Mouse (Mus musculus) hindbrain, embryonic 16.5 days (tissue): ENCODE data around the gene Ppp1r37. TPM values are rescaled to one million over a fixed set of nuclear protein-coding genes. Genes with fewer than 3 reads are reported as not detected.

ENCODE experiments used
- ATAC-seq: fragments of 200-750 bp; cut with Nextera tagmentation; 2 replicates; pipeline ENCODE4 v1.8.0; 2017; ENCODE audit warnings: moderate TSS enrichment, moderate library complexity
- H3K27ac ChIP-seq: fragments of 300-500 bp; sonication (generic); 2 replicates; pipeline ENCODE4 v1.5.1; 2014; ENCODE audit warnings: low read depth, mild to moderate bottlenecking, control low read depth, low read length, moderate library complexity
- H3K27me3 ChIP-seq: fragments of 300-500 bp; sonication (generic); replicated peaks from 2 replicates; pipeline ENCODE4 v1.6.1; 2014; ENCODE audit warnings: low read length; ENCODE audit not compliant: control insufficient read depth, insufficient read depth
- H3K36me3 ChIP-seq: fragments of 300-500 bp; sonication (generic); 2 replicates; pipeline ENCODE4 v1.6.1; 2014; ENCODE audit warnings: mild to moderate bottlenecking, low read length, moderate library complexity, mixed read lengths; ENCODE audit not compliant: control insufficient read depth, insufficient read depth
- H3K4me1 ChIP-seq: fragments of 300-500 bp; sonication (generic); 2 replicates; pipeline ENCODE4 v1.6.1; 2014; ENCODE audit warnings: low read depth, low read length; ENCODE audit not compliant: control insufficient read depth, insufficient read depth
- H3K4me2 ChIP-seq: fragments of 300-500 bp; sonication (generic); 2 replicates; pipeline ENCODE4 v1.6.1; 2014; ENCODE audit warnings: mild to moderate bottlenecking, low read length, control low read depth, moderate library complexity
- H3K4me3 ChIP-seq: fragments of 300-500 bp; sonication (generic); 2 replicates; pipeline ENCODE4 v1.5.1; 2014; ENCODE audit warnings: mild to moderate bottlenecking, low read length, control low read depth, moderate library complexity
- H3K9ac ChIP-seq: fragments of 300-500 bp; sonication (generic); 2 replicates; pipeline ENCODE4 v1.6.1; 2014; ENCODE audit warnings: low read depth, mild to moderate bottlenecking, control low read depth, low read length, moderate library complexity
- H3K9me3 ChIP-seq: fragments of 300-500 bp; sonication (generic); 2 replicates; pipeline ENCODE4 v1.6.1; 2014; ENCODE audit warnings: mild to moderate bottlenecking, low read length, moderate library complexity; ENCODE audit not compliant: control insufficient read depth
- WGBS: fragments of 180-500 bp; shearing (Covaris S2); extraction: QIAGEN DNeasy Blood & Tissue Kit; methylation state at CpG from one replicate; pipeline ENCODE4 v1.1.7; 2014; 5-methylcytosine and 5-hydroxymethylcytosine counted together
- polyA plus RNA-seq: library from polyadenylated mRNA; unstranded; fragments of >200 nt; fragmentation: Nextera tagmentation; extraction: Ambion mirVana; gene quantifications from 2 replicates; pipeline ENCODE4 v1.2.1, GENCODE M21; 2015

The Ppp1r37 gene
- polyA plus RNA-seq, 1 experiment from 2014 or later: 37.7 TPM

DNA sequence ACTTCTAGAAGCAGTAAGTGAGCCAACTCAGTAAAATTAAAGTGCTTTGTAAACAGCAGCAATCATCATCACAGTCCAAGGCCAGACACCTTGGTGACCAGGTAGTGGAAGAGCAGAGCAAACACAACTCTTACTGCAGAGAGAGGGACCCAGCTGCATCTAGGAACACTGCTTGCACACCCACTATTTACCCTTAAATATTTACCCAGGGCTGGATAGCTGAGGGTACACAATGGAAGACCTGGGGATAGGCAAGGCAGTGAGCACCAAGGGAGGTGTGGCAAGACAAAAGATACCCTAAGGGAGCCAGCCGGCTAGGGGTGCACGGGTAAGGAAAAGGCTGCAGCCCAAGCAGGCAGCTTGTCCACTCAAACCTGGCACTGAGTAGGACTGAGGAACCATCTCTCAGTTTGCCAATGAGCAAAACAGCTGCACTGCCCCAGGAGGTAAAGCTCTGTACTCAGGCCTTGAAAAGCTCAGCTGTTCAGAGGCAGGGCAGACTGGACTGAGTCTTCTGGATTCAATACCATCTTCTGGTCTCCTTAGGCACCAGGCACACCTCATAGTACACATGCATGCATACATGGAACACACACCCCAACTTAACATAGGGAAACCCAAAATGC lies 15.4 kb downstream of the Ppp1r37 start:
- no peak for ATAC-seq
- no peak overlapping the region for H3K4me3 ChIP-seq
- H3K27me3 ChIP-seq: no peaks in the 10 kb centered on the region
- H3K27ac ChIP-seq: no peak overlapping the region
- WGBS: 65% methylated on average over 2 of the region's 2 CpGs
- H3K9ac ChIP-seq: no peak overlapping the region
- H3K4me1 ChIP-seq: peaks cover 7% of the 10 kb centered on the region
- H3K4me2 ChIP-seq: no peak overlapping the region
- H3K9me3 ChIP-seq: no peaks in the 10 kb centered on the region
- H3K36me3 ChIP-seq: no peaks in the 10 kb centered on the region

DNA sequence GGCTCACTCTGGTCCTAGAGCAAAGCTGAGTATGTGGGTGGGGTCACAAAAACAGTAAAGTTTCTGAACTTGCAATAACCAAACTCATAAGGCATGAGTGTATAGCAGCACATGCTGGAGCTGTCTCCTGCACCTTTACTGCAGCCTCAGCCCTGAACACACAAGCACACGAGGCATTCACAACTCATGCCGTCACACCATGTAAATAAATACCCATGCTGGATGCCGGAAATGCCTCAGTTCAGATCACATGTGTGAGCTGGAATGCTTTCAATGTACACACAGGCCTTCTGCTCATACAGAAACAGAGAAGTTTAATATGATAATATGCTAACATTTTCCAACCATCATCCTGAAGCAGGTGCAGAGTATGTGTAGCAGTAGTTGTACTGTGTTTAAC lies 16.9 kb downstream of the Ppp1r37 start:
- WGBS: 64% methylated on average over 3 of the region's 3 CpGs
- Histone ChIP-seq H3K4me3 (no peak overlapping the region), H3K4me2 (no peak overlapping the region), H3K36me3 (no peaks in the 10 kb centered on the region), H3K27ac (no peak overlapping the region), H3K9me3 (no peaks in the 10 kb centered on the region), H3K9ac (no peak overlapping the region), H3K27me3 (no peaks in the 10 kb centered on the region), H3K4me1 (peaks cover 20% of the 10 kb centered on the region)
- ATAC-seq: no peak

GRCm38 (mm10) chr7:19543584-19543983 lies 19.3 kb downstream of the Ppp1r37 start:
- Histone ChIP-seq H3K27me3 (no peaks in the 10 kb centered on the region), H3K36me3 (no peaks in the 10 kb centered on the region), H3K27ac (no peak overlapping the region), H3K4me2 (no peak overlapping the region), H3K4me1 (peaks cover 23% of the 10 kb centered on the region), H3K9me3 (no peaks in the 10 kb centered on the region), H3K9ac (no peak overlapping the region), H3K4me3 (no peak overlapping the region)
- no peak for ATAC-seq
- WGBS: 62% methylated on average over 6 of the region's 6 CpGs

DNA sequence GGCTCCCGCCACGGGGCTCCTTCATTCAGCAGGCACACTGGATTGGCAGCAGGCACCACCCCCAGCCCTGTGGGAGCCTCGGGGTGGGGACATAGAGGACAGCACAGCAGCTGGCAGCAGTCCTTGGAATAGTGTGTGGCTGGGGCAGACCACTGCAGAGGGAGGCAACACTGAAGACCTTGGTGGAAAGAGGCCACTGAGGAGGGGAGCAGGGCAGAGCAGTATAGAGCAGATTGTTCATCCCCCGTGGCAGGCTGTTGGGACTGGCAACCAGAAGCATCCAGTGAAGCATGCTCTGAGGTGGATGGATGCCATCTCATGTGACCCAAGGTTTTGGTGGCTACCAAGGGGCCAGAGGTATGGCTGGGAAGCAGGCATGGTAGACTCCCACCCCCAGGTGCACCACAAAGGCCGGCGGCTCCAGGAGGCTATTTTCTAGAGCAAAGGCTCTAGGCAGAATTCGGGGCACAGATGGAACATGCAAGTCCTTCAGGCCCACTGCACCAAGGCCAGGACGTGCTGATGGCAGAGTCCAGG lies 20.7 kb downstream of the Ppp1r37 start:
- H3K9me3 ChIP-seq: no peaks in the 10 kb centered on the region
- no peak overlapping the region for H3K4me2 ChIP-seq
- peaks cover 23% of the 10 kb centered on the region for H3K4me1 ChIP-seq
- no peaks in the 10 kb centered on the region for H3K27me3 ChIP-seq
- peak overlapping the region; percentile 39 for H3K27ac ChIP-seq
- no peak overlapping the region for H3K4me3 ChIP-seq
- H3K9ac ChIP-seq: no peak overlapping the region; the same call in 1 of the 2 replicates
- no peaks in the 10 kb centered on the region for H3K36me3 ChIP-seq
- 55% methylated on average over 8 of the region's 8 CpGs for WGBS
- ATAC-seq: peak; percentile 82

DNA sequence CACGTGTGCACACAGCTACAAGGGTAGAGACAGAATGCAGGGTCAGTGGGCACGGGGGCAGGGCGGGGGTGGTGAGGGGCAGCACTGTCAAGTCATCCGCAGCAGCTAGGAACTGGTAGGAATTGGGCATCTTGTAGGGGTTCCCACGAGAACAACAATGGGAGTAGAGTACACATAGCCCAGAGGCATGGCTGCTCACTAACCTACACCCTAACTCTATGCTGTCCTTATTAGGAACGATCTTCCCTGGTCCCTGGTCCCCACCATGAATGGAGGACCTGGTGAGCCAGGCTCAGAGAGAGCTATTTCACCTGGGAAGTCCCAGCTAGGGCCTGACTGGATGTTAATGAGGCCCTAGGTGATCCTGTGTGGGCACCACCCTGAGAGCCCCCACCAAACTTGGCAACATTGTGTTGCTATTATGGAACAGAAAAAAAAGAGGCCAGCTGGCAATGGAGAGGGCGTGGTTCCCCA lies 21.2 kb downstream of the Ppp1r37 start:
- H3K27me3 ChIP-seq: no peaks in the 10 kb centered on the region
- H3K27ac ChIP-seq: peak overlapping the region; percentile 6; the same call in 1 of the 2 replicates
- no peaks in the 10 kb centered on the region for H3K9me3 ChIP-seq
- no peak overlapping the region for H3K9ac ChIP-seq
- H3K4me2 ChIP-seq: no peak overlapping the region
- H3K4me1 ChIP-seq: peaks cover 23% of the 10 kb centered on the region
- peak; percentile 15 for ATAC-seq
- H3K4me3 ChIP-seq: no peak overlapping the region
- no peaks in the 10 kb centered on the region for H3K36me3 ChIP-seq
- 53% methylated on average over 7 of the region's 7 CpGs for WGBS

- 68% methylated on average over 2 of the region's 2 CpGs for WGBS
- H3K9me3 ChIP-seq: no peaks in the 10 kb centered on the region
- ATAC-seq: no peak
- no peak overlapping the region for H3K27ac ChIP-seq
- H3K4me3 ChIP-seq: no peak overlapping the region
- H3K27me3 ChIP-seq: no peaks in the 10 kb centered on the region
- no peak overlapping the region for H3K4me2 ChIP-seq
- H3K36me3 ChIP-seq: no peaks in the 10 kb centered on the region
- H3K4me1 ChIP-seq: peaks cover 23% of the 10 kb centered on the region
- no peak overlapping the region for H3K9ac ChIP-seq
These were observed 21.9 kb downstream of the Ppp1r37 start for GRCm38 (mm10) chr7:19540771-19541566.

DNA sequence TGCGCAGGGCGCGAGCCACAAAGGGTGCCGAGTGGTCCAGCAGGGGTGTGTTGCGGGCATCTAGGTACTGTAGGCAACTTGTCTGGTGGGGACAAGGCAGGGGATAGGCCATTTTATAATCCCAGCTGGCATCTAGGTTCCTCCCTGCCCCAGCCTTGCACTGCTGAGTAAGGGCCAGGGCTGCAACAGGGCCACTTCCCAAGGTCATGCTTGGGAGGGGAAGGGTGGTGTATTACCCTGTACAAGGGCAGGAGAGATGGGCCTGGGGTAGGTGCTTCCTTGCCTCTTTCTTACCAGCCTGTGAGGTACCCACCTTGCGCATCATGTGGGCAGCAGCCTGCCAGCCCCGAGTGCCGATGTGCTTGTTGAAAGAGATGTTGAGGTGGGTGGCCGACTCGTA lies 28.2 kb downstream of the Ppp1r37 start:
- Histone ChIP-seq H3K27ac (no peak overlapping the region), H3K36me3 (peaks cover 32% of the 10 kb centered on the region), H3K27me3 (no peaks in the 10 kb centered on the region), H3K4me2 (no peak overlapping the region), H3K9me3 (no peaks in the 10 kb centered on the region), H3K4me1 (no peaks in the 10 kb centered on the region), H3K9ac (no peak overlapping the region), H3K4me3 (no peak overlapping the region)
- no peak for ATAC-seq
- 93% methylated on average over 10 of the region's 10 CpGs for WGBS

DNA sequence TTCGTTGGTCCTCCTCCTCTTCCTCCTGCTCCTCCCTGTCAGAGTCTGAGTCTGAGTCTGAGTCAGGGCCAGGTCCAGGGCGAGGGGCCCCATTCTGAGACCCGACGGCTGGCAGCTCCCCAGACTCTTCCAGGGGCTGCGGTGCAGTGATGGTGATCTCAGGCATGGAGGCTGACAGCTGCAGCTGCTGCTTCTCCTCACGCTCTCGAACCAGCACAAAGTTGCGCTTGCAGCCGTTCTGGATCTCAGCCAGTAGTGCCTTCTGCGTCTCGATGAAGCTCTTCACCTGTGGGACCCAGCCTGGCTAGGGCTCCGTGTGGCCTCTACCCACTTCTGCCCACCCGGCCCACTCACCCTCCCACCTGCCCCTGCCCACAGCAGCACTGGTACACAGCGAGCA lies 30.6 kb downstream of the Ppp1r37 start:
- peaks cover 32% of the 10 kb centered on the region for H3K36me3 ChIP-seq

DNA sequence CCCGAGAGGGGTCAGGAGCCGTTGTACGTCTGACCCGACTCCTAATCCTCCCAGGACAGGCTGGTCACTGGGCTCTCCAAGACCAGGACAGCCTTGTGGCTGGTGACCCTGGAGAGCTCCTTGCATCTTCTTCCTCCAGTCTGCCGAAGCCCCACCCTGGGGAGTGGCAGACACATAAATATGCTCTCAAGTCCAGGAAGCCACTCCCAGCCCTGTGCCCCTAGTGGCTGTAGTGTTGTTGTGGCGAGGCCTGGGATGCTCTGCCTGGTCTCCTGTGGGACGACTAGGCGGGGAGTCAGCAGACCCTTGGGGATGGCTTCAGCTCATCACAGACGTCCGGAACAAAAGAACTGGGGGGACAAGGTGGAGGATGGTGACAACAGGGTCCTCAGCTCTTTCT lies 31.8 kb downstream of the Ppp1r37 start:
- Histone ChIP-seq H3K27me3 (no peaks in the 10 kb centered on the region), H3K9me3 (no peaks in the 10 kb centered on the region), H3K9ac (no peak overlapping the region), H3K27ac (no peak overlapping the region), H3K4me1 (no peaks in the 10 kb centered on the region), H3K4me2 (no peak overlapping the region), H3K36me3 (peaks cover 32% of the 10 kb centered on the region), H3K4me3 (no peak overlapping the region)
- 76% methylated on average over 10 of the region's 10 CpGs for WGBS
- ATAC-seq: no peak

More for the DNA sequence above, 30.6 kb downstream of the Ppp1r37 start:
- no peak for ATAC-seq
- H3K27ac ChIP-seq: no peak overlapping the region
- no peak overlapping the region for H3K4me3 ChIP-seq
- no peaks in the 10 kb centered on the region for H3K9me3 ChIP-seq
- no peaks in the 10 kb centered on the region for H3K4me1 ChIP-seq
- H3K27me3 ChIP-seq: no peaks in the 10 kb centered on the region
- no peak overlapping the region for H3K4me2 ChIP-seq
- no peak overlapping the region for H3K9ac ChIP-seq
- 89% methylated on average over 14 of the region's 14 CpGs for WGBS
